Mouse (Mus musculus) liver, postnatal 0 days (tissue): Measurements from ENCODE around the gene Cited4.

Experiments used
- CTCF ChIP-seq: sonication (generic); IDR thresholded peaks from 2 replicates; pipeline ENCODE4 v1.5.1; 2016; ENCODE audit warnings: antibody characterized with exemption, low read depth
- EP300 ChIP-seq: IDR thresholded peaks from 2 replicates; pipeline ENCODE4 v1.6.1; 2016; ENCODE audit warnings: antibody characterized with exemption, low read depth, mild to moderate bottlenecking

DNA sequence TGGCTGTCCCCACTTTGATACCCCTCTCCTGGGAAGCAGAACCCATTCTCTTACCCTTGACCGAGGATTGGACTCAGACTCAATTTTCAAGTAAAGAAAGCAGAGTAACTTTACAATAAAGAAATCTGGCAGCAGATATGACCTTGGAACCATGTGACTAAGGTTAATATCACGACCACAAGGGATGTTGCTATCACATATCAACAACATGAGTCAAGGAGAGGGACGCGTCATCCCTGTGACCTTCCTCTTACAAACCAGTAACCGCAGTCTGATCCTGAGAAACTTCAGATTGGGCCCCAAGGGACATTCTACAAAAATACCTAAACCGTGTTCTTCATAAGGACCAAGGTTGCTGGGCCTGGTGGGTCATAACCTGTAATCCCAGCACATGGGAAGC lies 38.6 kb upstream of the Cited4 start:
- TF ChIP-seq EP300 (no peak), CTCF (no peak)
